Mouse (Mus musculus): ENCODE results near the gene Ctdsp2. TPM values are rescaled to one million over a fixed set of nuclear protein-coding genes. Genes with fewer than 3 reads are reported as not detected.

Gene Ctdsp2
- polyA plus RNA-seq, 1 experiment from 2014 or later, result 42.8 TPM

DNA sequence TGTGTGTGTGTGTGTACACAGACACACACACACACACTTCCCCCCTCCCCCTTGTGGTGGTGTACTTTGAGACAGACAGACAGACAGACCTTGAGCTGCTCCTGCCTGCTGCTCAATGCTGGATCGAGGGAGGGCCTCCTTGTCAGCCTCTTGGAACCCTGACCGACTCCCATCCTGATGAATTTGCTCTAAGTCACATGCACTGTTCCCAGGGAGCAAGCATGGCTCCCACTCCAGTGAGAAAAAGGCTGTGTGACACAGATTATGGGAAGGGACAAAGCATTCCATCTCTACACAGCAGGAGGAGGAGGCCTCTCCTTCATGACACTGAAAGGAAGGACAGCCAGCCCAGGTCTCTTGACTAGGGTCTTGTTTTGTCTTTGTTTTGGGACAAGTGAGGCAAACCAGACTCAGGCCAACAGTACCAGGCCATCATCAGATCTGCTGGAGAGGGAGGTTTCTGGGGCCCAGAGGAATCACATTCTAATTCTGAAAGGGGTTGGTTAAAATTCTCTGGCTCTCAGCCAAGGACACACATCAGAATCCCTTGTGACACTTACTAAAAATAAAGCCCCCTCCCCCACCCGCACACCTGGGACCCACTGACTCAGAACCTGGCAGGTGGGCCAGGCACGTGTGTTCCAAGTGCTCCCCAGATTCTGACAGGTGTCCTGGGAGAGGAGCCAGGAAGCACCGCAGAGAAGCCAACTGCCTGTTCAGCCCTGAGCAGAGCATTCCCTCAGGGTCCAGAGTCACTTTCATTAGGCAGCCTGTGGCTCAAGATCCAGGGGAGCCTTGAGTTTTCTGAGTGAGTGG is 5.9 kb downstream of the Ctdsp2 start:
- no peak for DNase-seq (ENCODE audit: low spot score, missing footprints)

DNA sequence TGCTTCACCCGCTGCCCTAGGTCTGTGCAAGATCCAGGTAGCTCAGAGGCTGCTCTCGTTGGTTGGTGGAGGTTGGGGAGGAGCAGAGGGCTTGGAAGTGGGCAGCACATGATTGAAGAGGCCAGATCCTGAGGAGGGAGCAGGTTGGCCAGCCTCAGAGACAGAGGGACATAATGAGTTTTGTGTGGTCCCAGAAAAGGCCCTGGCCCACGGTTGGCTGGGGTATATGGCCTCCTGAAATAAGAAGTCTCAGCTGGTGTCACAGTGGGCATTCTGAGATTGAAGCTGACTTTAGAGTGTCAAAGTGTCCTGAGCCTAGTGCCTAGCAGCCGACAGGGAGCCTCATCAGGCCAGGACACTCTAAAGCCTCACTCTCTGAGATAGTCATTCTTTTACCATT is 6.6 kb downstream of the Ctdsp2 start:
- no peak overlapping the region for H3K27ac ChIP-seq (ENCODE audit: low read depth, low read length)
- ATAC-seq (ENCODE audit: low FRiP score), result no peak
- no peak overlapping the region for H3K4me2 ChIP-seq
- no peaks in the 10 kb centered on the region for H3K36me3 ChIP-seq (ENCODE audit: control insufficient read depth, insufficient read depth, low read length)
- H3K9me3 ChIP-seq (ENCODE audit: control insufficient read depth, low read length), result no peaks in the 10 kb centered on the region
- H3K4me3 ChIP-seq (ENCODE audit: low read depth, low read length), result no peak overlapping the region
- peaks cover 60% of the 10 kb centered on the region for H3K4me1 ChIP-seq (ENCODE audit: control insufficient read depth, insufficient read depth, low read length)
- WGBS, result 95% methylated on average over 4 of the region's 4 CpGs
- no peaks in the 10 kb centered on the region for H3K27me3 ChIP-seq (ENCODE audit: control insufficient read depth, insufficient read depth, low read length)
- DNase-seq (ENCODE audit: low spot score, missing footprints), result peak; percentile 78
- H3K9ac ChIP-seq (ENCODE audit: low read length), result no peak overlapping the region

More for the DNA sequence above, 5.9 kb downstream of the Ctdsp2 start:
- Histone ChIP-seq H3K27me3 (ENCODE audit: control insufficient read depth, insufficient read depth, low read length) (no peaks in the 10 kb centered on the region), H3K4me3 (ENCODE audit: low read depth, low read length) (no peak overlapping the region), H3K9ac (ENCODE audit: low read length) (no peak overlapping the region), H3K27ac (ENCODE audit: low read depth, low read length) (no peak overlapping the region), H3K4me2 (no peak overlapping the region), H3K36me3 (ENCODE audit: control insufficient read depth, insufficient read depth, low read length) (no peaks in the 10 kb centered on the region), H3K9me3 (ENCODE audit: control insufficient read depth, low read length) (no peaks in the 10 kb centered on the region), H3K4me1 (ENCODE audit: control insufficient read depth, insufficient read depth, low read length) (peaks cover 59% of the 10 kb centered on the region)
- WGBS, result 53% methylated on average over 5 of the region's 5 CpGs
- ATAC-seq (ENCODE audit: low FRiP score), result no peak

DNA sequence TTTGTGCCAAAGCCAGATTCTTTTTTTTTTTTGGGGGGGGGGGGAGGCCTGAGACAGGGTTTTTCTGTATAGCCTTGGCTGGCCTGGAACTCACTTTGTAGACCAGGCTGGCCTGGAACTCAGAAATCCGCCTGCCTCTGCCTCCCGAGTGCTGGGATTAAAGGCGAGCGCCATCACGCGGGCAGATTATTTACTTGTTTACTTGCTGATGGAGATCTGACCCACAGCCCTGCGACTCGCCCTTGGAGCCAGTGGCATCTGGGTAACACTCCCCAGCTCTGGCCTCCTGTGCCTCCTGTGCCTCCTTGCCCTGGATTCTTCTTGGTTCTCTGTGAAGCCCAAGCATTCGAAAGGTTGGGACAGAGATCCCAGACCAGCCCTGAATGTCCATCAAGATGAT is 7.1 kb downstream of the Ctdsp2 start:
- Histone ChIP-seq H3K27me3 (ENCODE audit: control insufficient read depth, insufficient read depth, low read length) (no peaks in the 10 kb centered on the region), H3K4me3 (ENCODE audit: low read depth, low read length) (no peak overlapping the region), H3K36me3 (ENCODE audit: control insufficient read depth, insufficient read depth, low read length) (no peaks in the 10 kb centered on the region), H3K9ac (ENCODE audit: low read length) (no peak overlapping the region), H3K27ac (ENCODE audit: low read depth, low read length) (no peak overlapping the region), H3K9me3 (ENCODE audit: control insufficient read depth, low read length) (no peaks in the 10 kb centered on the region), H3K4me1 (ENCODE audit: control insufficient read depth, insufficient read depth, low read length) (peaks cover 58% of the 10 kb centered on the region), H3K4me2 (no peak overlapping the region)
- 94% methylated on average over 9 of the region's 9 CpGs for WGBS
- ATAC-seq (ENCODE audit: low FRiP score) (no peak), DNase-seq (ENCODE audit: low spot score, missing footprints) (no peak)

DNA sequence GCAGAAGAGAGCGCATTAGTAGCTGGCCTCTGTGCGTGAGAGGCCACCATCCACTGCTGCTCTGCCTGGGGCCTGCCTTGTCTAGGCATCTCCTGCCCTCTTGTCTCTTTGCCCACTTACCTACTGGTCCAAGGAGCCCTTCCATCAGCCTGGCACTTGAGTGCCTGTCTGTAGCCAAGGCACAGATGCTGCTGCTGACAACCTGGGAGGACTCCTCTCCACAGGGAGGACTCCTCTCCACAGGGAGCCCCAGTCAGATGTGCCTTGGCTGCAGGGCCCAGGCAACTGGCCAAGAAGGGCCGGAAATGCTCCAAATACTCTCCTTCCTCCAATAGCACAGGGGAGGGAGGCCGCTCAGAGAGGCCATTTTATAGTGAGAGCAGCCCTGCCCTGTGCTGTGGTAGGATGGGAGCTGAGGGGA is 8.0 kb downstream of the Ctdsp2 start:
- Histone ChIP-seq H3K27ac (ENCODE audit: low read depth, low read length) (no peak overlapping the region), H3K4me3 (ENCODE audit: low read depth, low read length) (no peak overlapping the region)
- 73% methylated on average over 4 of the region's 4 CpGs for WGBS

DNA sequence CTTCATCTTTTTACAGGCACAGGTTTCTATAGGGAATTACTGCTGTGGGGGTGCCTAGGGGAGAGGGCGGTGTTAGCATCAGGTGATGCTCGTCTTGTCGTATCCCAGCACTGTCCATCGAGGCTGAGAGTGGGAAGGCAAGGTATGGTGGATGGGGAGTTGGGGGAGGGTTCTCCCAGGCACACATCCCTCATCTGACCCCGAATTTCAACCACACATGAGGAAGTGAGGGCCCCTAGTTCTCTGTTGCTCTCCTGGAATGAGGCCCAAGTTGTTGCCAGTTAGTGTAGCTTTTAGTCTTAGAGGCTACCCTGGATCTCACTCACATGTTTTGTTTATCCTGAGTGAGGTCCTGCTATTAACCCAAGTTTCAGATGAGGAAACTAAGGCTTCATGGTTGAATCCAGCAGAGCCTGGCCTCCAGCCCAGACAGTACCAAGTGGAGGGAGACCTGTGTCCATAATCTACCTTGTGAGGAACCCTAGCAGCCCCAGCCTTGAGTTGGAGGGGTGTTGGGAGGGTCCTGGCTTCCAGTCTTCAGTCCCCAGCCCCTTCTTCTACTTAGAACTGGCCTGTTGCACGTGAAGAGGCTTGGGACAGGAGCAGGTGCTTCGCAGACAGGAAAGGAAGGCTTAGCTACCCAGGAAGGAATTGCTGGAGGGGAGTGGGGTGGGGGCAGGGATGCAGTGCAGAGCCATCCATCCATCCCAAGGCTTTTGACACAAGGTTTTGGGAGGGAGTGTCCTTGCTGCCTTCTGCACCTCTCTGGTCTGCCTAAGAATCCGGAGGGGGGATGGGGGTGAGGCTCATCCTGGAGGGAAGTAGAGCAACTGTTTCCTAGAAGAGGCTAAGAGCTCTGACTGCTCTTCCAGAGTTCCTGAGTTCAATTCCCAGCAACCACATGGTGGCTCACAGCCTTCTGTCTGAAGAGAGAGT is 8.9 kb downstream of the Ctdsp2 start:
- no peak overlapping the region for H3K27ac ChIP-seq (ENCODE audit: low read depth, low read length)
- no peak overlapping the region for H3K4me3 ChIP-seq (ENCODE audit: low read depth, low read length)
- H3K36me3 ChIP-seq (ENCODE audit: control insufficient read depth, insufficient read depth, low read length), result no peaks in the 10 kb centered on the region

More for the DNA sequence above, 8.0 kb downstream of the Ctdsp2 start:
- Histone ChIP-seq H3K9me3 (ENCODE audit: control insufficient read depth, low read length) (no peaks in the 10 kb centered on the region), H3K36me3 (ENCODE audit: control insufficient read depth, insufficient read depth, low read length) (no peaks in the 10 kb centered on the region), H3K9ac (ENCODE audit: low read length) (no peak overlapping the region), H3K4me1 (ENCODE audit: control insufficient read depth, insufficient read depth, low read length) (peaks cover 49% of the 10 kb centered on the region), H3K4me2 (no peak overlapping the region), H3K27me3 (ENCODE audit: control insufficient read depth, insufficient read depth, low read length) (no peaks in the 10 kb centered on the region)
- DNase-seq (ENCODE audit: low spot score, missing footprints), result peak; percentile 77
- no peak for ATAC-seq (ENCODE audit: low FRiP score)

DNA sequence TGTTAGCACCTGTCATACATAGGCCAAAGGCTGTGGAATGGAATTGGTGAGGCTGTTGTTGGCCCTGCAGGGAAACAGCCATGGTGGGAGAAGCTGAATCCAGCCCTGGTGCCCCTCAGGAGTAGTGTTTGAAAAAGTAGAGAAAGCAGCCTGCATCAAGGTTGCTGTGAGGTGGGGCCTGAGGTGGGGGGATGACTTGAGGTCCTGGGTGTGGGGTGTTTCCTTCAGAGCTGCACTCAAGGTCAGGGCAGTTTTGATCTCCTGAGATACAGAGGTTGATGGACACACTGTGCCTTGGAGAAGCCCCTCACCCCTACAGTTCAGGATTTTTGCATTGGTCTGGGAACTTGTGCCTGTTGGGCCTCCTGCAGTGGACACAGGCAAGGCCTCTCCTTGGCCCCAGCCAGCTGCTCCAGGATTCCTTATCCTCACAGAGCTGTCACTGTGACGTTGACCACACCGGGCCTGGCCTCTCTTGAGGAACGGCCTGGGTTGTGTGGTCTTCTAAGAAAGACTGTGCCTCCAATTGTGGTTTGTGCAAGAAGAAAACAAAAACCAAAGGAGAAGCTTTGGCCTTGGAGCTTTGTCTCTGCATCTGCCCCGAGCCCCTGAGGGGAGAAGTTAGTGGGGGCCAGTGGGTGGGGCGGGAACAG is 10.1 kb downstream of the Ctdsp2 start:
- Histone ChIP-seq H3K9ac (ENCODE audit: low read length) (no peak overlapping the region), H3K4me1 (ENCODE audit: control insufficient read depth, insufficient read depth, low read length) (peaks cover 28% of the 10 kb centered on the region), H3K4me2 (no peak overlapping the region), H3K36me3 (ENCODE audit: control insufficient read depth, insufficient read depth, low read length) (peaks cover 6% of the 10 kb centered on the region), H3K9me3 (ENCODE audit: control insufficient read depth, low read length) (no peaks in the 10 kb centered on the region), H3K4me3 (ENCODE audit: low read depth, low read length) (no peak overlapping the region), H3K27me3 (ENCODE audit: control insufficient read depth, insufficient read depth, low read length) (no peaks in the 10 kb centered on the region), H3K27ac (ENCODE audit: low read depth, low read length) (no peak overlapping the region)
- ATAC-seq (ENCODE audit: low FRiP score) (no peak), DNase-seq (ENCODE audit: low spot score, missing footprints) (no peak)
- WGBS, result 74% methylated on average over 5 of the region's 5 CpGs

More for the DNA sequence above, 8.9 kb downstream of the Ctdsp2 start:
- no peak overlapping the region for H3K4me2 ChIP-seq
- peaks cover 40% of the 10 kb centered on the region for H3K4me1 ChIP-seq (ENCODE audit: control insufficient read depth, insufficient read depth, low read length)
- WGBS, result 58% methylated on average over 8 of the region's 8 CpGs
- H3K9ac ChIP-seq (ENCODE audit: low read length), result peak overlapping the region; percentile 16; the same call in 1 of the 2 replicates
- no peak for DNase-seq (ENCODE audit: low spot score, missing footprints)
- H3K9me3 ChIP-seq (ENCODE audit: control insufficient read depth, low read length), result no peaks in the 10 kb centered on the region
- no peak for ATAC-seq (ENCODE audit: low FRiP score)
- no peaks in the 10 kb centered on the region for H3K27me3 ChIP-seq (ENCODE audit: control insufficient read depth, insufficient read depth, low read length)

DNA sequence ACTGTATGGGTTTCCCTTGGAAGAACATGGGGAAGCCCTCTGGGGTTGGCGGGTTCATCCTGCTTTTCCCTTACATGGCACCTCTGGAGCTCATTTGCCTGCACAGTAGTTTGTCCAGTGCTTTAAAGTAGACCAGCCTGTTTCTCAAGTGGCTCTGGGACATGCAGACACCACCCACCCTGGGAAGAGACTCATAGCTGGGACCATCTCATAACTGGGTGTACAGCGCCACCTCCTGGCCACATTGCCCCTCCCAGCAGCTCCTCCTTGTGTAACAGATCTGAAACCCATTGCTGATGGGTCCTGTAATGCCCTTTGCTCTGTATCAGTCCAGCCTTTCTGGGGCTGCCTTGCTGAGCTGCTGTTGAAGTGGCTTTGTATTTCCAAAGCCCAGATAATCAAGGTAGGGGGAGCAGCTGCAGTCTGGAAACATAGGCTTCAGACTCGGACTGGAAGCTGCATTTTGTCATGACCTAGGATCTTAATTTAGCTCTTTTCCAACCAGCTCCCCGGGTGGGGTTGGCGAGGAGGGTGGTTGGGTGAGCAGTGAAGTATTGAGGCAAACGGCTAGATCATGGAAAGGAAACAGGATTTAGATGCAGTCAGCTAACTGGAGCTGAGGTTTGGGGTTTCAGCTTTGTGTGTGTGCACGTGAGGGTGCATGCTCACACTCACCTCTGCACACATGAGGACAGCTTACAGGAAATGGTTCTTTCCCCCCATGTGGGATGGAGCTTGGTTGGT is 12.0 kb downstream of the Ctdsp2 start:
- Histone ChIP-seq H3K4me1 (ENCODE audit: control insufficient read depth, insufficient read depth, low read length) (peaks cover 19% of the 10 kb centered on the region), H3K4me2 (no peak overlapping the region), H3K9me3 (ENCODE audit: control insufficient read depth, low read length) (no peaks in the 10 kb centered on the region), H3K27ac (ENCODE audit: low read depth, low read length) (no peak overlapping the region), H3K27me3 (ENCODE audit: control insufficient read depth, insufficient read depth, low read length) (no peaks in the 10 kb centered on the region), H3K9ac (ENCODE audit: low read length) (no peak overlapping the region), H3K4me3 (ENCODE audit: low read depth, low read length) (no peak overlapping the region), H3K36me3 (ENCODE audit: control insufficient read depth, insufficient read depth, low read length) (peaks cover 12% of the 10 kb centered on the region)
- ATAC-seq (ENCODE audit: low FRiP score), result peak; percentile 82
- peak; percentile 98 for DNase-seq (ENCODE audit: low spot score, missing footprints)
- 64% methylated on average over 7 of the region's 7 CpGs for WGBS

DNA sequence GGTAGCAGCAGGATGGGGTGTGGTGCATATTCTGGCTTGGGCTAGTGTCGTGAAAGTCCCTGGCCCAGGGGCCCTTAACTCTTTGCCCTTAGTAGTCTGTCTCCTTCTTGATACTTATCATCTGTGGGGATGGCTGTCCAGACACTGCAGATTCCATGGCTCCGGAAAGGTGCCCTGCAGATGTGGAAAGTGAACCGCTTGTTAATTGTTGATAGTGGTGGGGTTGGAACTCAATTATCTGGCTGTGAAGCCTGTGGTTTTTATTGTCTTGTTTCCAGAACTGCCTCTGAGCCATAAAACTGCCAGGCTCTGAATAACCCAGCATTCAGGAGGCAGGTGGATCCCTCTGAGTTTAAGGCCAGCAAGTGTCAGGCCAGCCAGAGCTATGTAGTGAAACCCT is 13.2 kb downstream of the Ctdsp2 start:
- Histone ChIP-seq H3K4me3 (ENCODE audit: low read depth, low read length) (no peak overlapping the region), H3K27me3 (ENCODE audit: control insufficient read depth, insufficient read depth, low read length) (no peaks in the 10 kb centered on the region), H3K9ac (ENCODE audit: low read length) (no peak overlapping the region), H3K27ac (ENCODE audit: low read depth, low read length) (no peak overlapping the region), H3K4me1 (ENCODE audit: control insufficient read depth, insufficient read depth, low read length) (peaks cover 15% of the 10 kb centered on the region), H3K4me2 (no peak overlapping the region), H3K9me3 (ENCODE audit: control insufficient read depth, low read length) (no peaks in the 10 kb centered on the region), H3K36me3 (ENCODE audit: control insufficient read depth, insufficient read depth, low read length) (peaks cover 12% of the 10 kb centered on the region)
- 81% methylated on average over 3 of the region's 3 CpGs for WGBS
- ATAC-seq (ENCODE audit: low FRiP score) (no peak), DNase-seq (ENCODE audit: low spot score, missing footprints) (no peak)

Measured in midbrain, embryonic 11.5 days (tissue).